Mouse (Mus musculus) MEL (cell line): ENCODE measurements around the gene Gckr. TPM values are rescaled to one million over a fixed set of nuclear protein-coding genes. Genes with fewer than 3 reads are reported as not detected.

Source experiments
- DNase-seq: peaks from one replicate; pipeline ENCODE4 v3.0.0; 2011; ENCODE audit warnings: low read depth, low spot score
- H3K27ac ChIP-seq: 2 replicates; pipeline ENCODE4 v1.5.1; 2012; ENCODE audit warnings: low read depth, mild to moderate bottlenecking, control low read depth, low read length, moderate library complexity; ENCODE audit not compliant: control insufficient read depth
- H3K27me3 ChIP-seq, 2 experiments: fragments of 150-350 bp in 1 of 2; sonication (generic) in 1 of 2; 2 replicates each; pipeline ENCODE4 v1.6.1; 2012; ENCODE audit warnings: low read length in 2 of 2, mild to moderate bottlenecking in 2 of 2, improper control_type of control experiment in 1 of 2, moderate library complexity in 1 of 2; ENCODE audit not compliant: insufficient read depth in 2 of 2, control insufficient read depth in 1 of 2
- H3K36me3 ChIP-seq, 2 experiments: 2 replicates each; pipeline ENCODE4 v1.6.1; 2012 to 2014; ENCODE audit warnings: low read length in 2 of 2, improper control_type of control experiment in 1 of 2, inconsistent platforms in 1 of 2, mild to moderate bottlenecking in 1 of 2; ENCODE audit not compliant: insufficient read depth in 2 of 2, control insufficient read depth in 1 of 2
- H3K4me1 ChIP-seq, 2 experiments: fragments of 150-350 bp in 1 of 2; sonication (generic) in 1 of 2; 2 replicates each; pipeline ENCODE4 v1.6.1; 2012; ENCODE audit warnings: low read length in 2 of 2, improper control_type of control experiment in 1 of 2, mild to moderate bottlenecking in 1 of 2; ENCODE audit not compliant: insufficient read depth in 2 of 2, control insufficient read depth in 1 of 2
- H3K4me3 ChIP-seq, 2 experiments: fragments of 150-350 bp in 1 of 2; sonication (generic) in 1 of 2; 2 replicates each; pipeline ENCODE4 v1.5.1; 2012; ENCODE audit warnings: low read depth in 2 of 2, low read length in 2 of 2, mild to moderate bottlenecking in 2 of 2, moderate library complexity in 2 of 2, control low read depth in 1 of 2, improper control_type of control experiment in 1 of 2; ENCODE audit not compliant: control insufficient read depth in 1 of 2, insufficient read depth in 1 of 2
- H3K79me2 ChIP-seq: 2 replicates; pipeline ENCODE4 v1.6.1; 2012; ENCODE audit warnings: mild to moderate bottlenecking, low read length, moderate library complexity; ENCODE audit not compliant: control insufficient read depth, poor library complexity, insufficient read depth
- H3K9ac ChIP-seq: 2 replicates; pipeline ENCODE4 v1.6.1; 2012; ENCODE audit warnings: low read depth, mild to moderate bottlenecking, control low read depth, low read length, moderate library complexity; ENCODE audit not compliant: control insufficient read depth, poor library complexity, severe bottlenecking
- H3K9me3 ChIP-seq: fragments of 150-350 bp; sonication (generic); replicated peaks from 2 replicates; pipeline ENCODE4 v1.6.1; 2012; ENCODE audit warnings: mild to moderate bottlenecking, low read length, improper control_type of control experiment, moderate library complexity; ENCODE audit not compliant: insufficient read depth
- BHLHE40 ChIP-seq: IDR thresholded peaks from 2 replicates; pipeline ENCODE4 v1.6.1; 2012; ENCODE audit warnings: low read depth, mild to moderate bottlenecking, inconsistent platforms, low read length, improper control_type of control experiment, borderline replicate concordance
- CHD2 ChIP-seq: IDR thresholded peaks from 2 replicates; pipeline ENCODE4 v1.6.1; 2011; ENCODE audit warnings: low read length, improper control_type of control experiment
- CTCF ChIP-seq, 3 experiments: IDR thresholded peaks in 2 of 3; conservative IDR thresholded peaks in 1 of 3; 2 replicates each; pipeline ENCODE4 v1.5.1; 2011 to 2012; ENCODE audit warnings: low read length in 3 of 3, low read depth in 2 of 3, mild to moderate bottlenecking in 2 of 3, improper control_type of control experiment in 1 of 3, inconsistent platforms in 1 of 3, mixed read lengths in 1 of 3, moderate library complexity in 1 of 3; ENCODE audit not compliant: control insufficient read depth in 1 of 3, insufficient read depth in 1 of 3, poor library complexity in 1 of 3, severe bottlenecking in 1 of 3
- E2F4 ChIP-seq: IDR thresholded peaks from 2 replicates; pipeline ENCODE4 v1.6.1; 2011; ENCODE audit warnings: low read depth, low read length, improper control_type of control experiment, borderline replicate concordance
- JUND ChIP-seq: IDR thresholded peaks from 2 replicates; pipeline ENCODE4 v1.6.1; 2011; ENCODE audit warnings: low read depth, mild to moderate bottlenecking, improper control_type of control experiment, low read length
- KAT2A ChIP-seq: conservative IDR thresholded peaks from 2 replicates; pipeline ENCODE4 v1.6.1; 2012; ENCODE audit warnings: low read depth, low read length, improper control_type of control experiment, inconsistent platforms
- MAFK ChIP-seq: IDR thresholded peaks from 2 replicates; pipeline ENCODE4 v1.6.1; 2011; ENCODE audit warnings: low read depth, mild to moderate bottlenecking, low read length, improper control_type of control experiment, borderline replicate concordance
- MYB ChIP-seq: IDR thresholded peaks from 2 replicates; pipeline ENCODE4 v1.6.1; 2011; ENCODE audit warnings: mild to moderate bottlenecking, low read depth, low read length, improper control_type of control experiment
- MYC ChIP-seq: IDR thresholded peaks from 2 replicates; pipeline ENCODE4 v1.6.1; 2011; ENCODE audit warnings: low read depth, mild to moderate bottlenecking, low read length, improper control_type of control experiment, moderate library complexity
- POLR2AphosphoS2 ChIP-seq: IDR thresholded peaks from 2 replicates; pipeline ENCODE4 v1.6.1; 2011; ENCODE audit warnings: low read length, improper control_type of control experiment
- POLR2AphosphoS5 ChIP-seq: IDR thresholded peaks from 2 replicates; pipeline ENCODE4 v1.6.1; 2012; ENCODE audit warnings: low read depth, borderline replicate concordance, mild to moderate bottlenecking, inconsistent platforms, low read length, moderate library complexity, mixed read lengths
- RCOR1 ChIP-seq: IDR thresholded peaks from 2 replicates; pipeline ENCODE4 v1.6.1; 2012; ENCODE audit warnings: low read depth, mild to moderate bottlenecking, inconsistent platforms, low read length, improper control_type of control experiment
- SMC3 ChIP-seq: IDR thresholded peaks from 2 replicates; pipeline ENCODE4 v1.6.1; 2011; ENCODE audit warnings: low read depth, low read length, improper control_type of control experiment
- TAL1 ChIP-seq: IDR thresholded peaks from 2 replicates; pipeline ENCODE4 v1.6.1; 2012; ENCODE audit warnings: mild to moderate bottlenecking, inconsistent platforms, low read length, moderate library complexity, mixed read lengths
- TBP ChIP-seq: IDR thresholded peaks from 2 replicates; pipeline ENCODE4 v1.8.0; 2011; ENCODE audit warnings: low read depth, low read length, improper control_type of control experiment
- TCF12 ChIP-seq: IDR thresholded peaks from 2 replicates; pipeline ENCODE4 v1.6.1; 2014; ENCODE audit warnings: low read depth, mild to moderate bottlenecking, inconsistent platforms, low read length, improper control_type of control experiment, moderate library complexity
- UBTF ChIP-seq: IDR thresholded peaks from 2 replicates; pipeline ENCODE4 v1.6.1; 2012; ENCODE audit warnings: low read depth, mild to moderate bottlenecking, inconsistent platforms, low read length, improper control_type of control experiment, moderate library complexity, borderline replicate concordance; ENCODE audit not compliant: insufficient read depth
- USF1 ChIP-seq: IDR thresholded peaks from 2 replicates; pipeline ENCODE4 v1.6.1; 2014; ENCODE audit warnings: low read depth, mild to moderate bottlenecking, inconsistent platforms, low read length, improper control_type of control experiment, moderate library complexity
- ZKSCAN1 ChIP-seq: IDR thresholded peaks from 2 replicates; pipeline ENCODE4 v1.6.1; 2012; ENCODE audit warnings: low read depth, mild to moderate bottlenecking, inconsistent platforms, low read length, improper control_type of control experiment, moderate library complexity
- polyA plus RNA-seq, 2 experiments: library from polyadenylated mRNA; stranded (reverse) in 1 of 2; unstranded in 1 of 2; fragments of >175 nt in 1 of 2; fragments of >200 nt in 1 of 2; gene quantifications; 2 replicates each; pipeline versions ENCODE4 v1.2.1 to v1.2.4; 2012; ENCODE audit warnings: low replicate concordance in 2 of 2, low read depth in 1 of 2; ENCODE audit not compliant: insufficient read length in 2 of 2, insufficient read depth in 1 of 2, missing spikeins in 1 of 2
- total RNA-seq: library from RNA; depleted of rRNA; stranded (reverse); fragments of 300-350 nt; gene quantifications from 2 replicates; pipeline ENCODE4 v1.2.3, GENCODE M21; 2012

Gckr gene
- total and polyA plus RNA-seq, 3 experiments, result 0.04 to 0.19 TPM; not detected in 1

GRCm38 (mm10) chr5:31312806-31313205 lies 15.6 kb downstream of the Gckr start:
- Histone ChIP-seq H3K79me2 (no peaks in the 10 kb centered on the region), H3K27ac (no peak overlapping the region), H3K9ac (no peak overlapping the region), H3K4me3 (no peak overlapping the region), H3K36me3 (no peaks in the 10 kb centered on the region), H3K4me1 (no peaks in the 10 kb centered on the region), H3K9me3 (no peaks in the 10 kb centered on the region), H3K27me3 (peaks cover 6 to 17% of the 10 kb centered on the region in 2 experiments)
- TF ChIP-seq RCOR1, result no peak
- TF ChIP-seq TAL1, result no peak
- no peak for TF ChIP-seq CTCF (IDR thresholded peaks at IDR 0.05 in 2 of 3, conservative IDR thresholded peaks at IDR 0.05 in 1 of 3; ENCODE audit: control insufficient read depth in 1 of 3, insufficient read depth in 1 of 3, low read depth in 2 of 3, low read length in 3 of 3, poor library complexity in 1 of 3, severe bottlenecking in 1 of 3)
- TF ChIP-seq MYC, result no peak
- TF ChIP-seq ZKSCAN1, result no peak
- TF ChIP-seq TCF12, result no peak
- no peak for TF ChIP-seq CHD2
- no peak for TF ChIP-seq JUND
- TF ChIP-seq USF1, result no peak
- no peak for TF ChIP-seq SMC3
- TF ChIP-seq POLR2AphosphoS5, result no peak
- TF ChIP-seq UBTF, result no peak
- TF ChIP-seq MYB, result no peak
- TF ChIP-seq POLR2AphosphoS2, result no peak
- TF ChIP-seq TBP, result no peak
- TF ChIP-seq MAFK, result no peak
- no peak for TF ChIP-seq BHLHE40
- no peak for TF ChIP-seq KAT2A
- DNase-seq, result no peak

GRCm38 (mm10) chr5:31322776-31323175 lies 25.5 kb downstream of the Gckr start:
- Histone ChIP-seq H3K9me3 (no peaks in the 10 kb centered on the region), H3K27me3 (no peaks in the 10 kb centered on the region; a peak in 2 of 4 replicates), H3K36me3 (no peaks in the 10 kb centered on the region), H3K4me1 (no peaks in the 10 kb centered on the region), H3K27ac (no peak overlapping the region), H3K9ac (no peak overlapping the region), H3K4me3 (no peak overlapping the region), H3K79me2 (no peaks in the 10 kb centered on the region)
- DNase-seq, result no peak
- no peak for TF ChIP-seq E2F4
